Mouse (Mus musculus): ENCODE results near the gene Tmem130. TPM values are rescaled to one million over a fixed set of nuclear protein-coding genes. Genes with fewer than 3 reads are reported as not detected.

The Tmem130 gene
- polyA plus RNA-seq, 1 experiment from 2014 or later: 1.9 TPM

GRCm38 (mm10) chr5:144727119-144727518 lies 34.5 kb downstream of the Tmem130 start:
- H3K4me1 ChIP-seq: peaks cover 9% of the 10 kb centered on the region; the same call in 1 of the 2 replicates
- WGBS: 5% methylated on average over 9 of the region's 9 CpGs
- H3K36me3 ChIP-seq (replicated peaks): no peaks in the 10 kb centered on the region

GRCm38 (mm10) chr5:144725554-144725953 lies 36.1 kb downstream of the Tmem130 start:
- Histone ChIP-seq H3K27me3 (replicated peaks; ENCODE audit: low read depth, poor library complexity, severe bottlenecking) (peaks cover 25% of the 10 kb centered on the region), H3K36me3 (replicated peaks) (no peaks in the 10 kb centered on the region), H3K4me1 (peaks cover 9% of the 10 kb centered on the region; the same call in 1 of the 2 replicates), H3K4me3 (no peak overlapping the region), H3K9me3 (no peaks in the 10 kb centered on the region), H3K27ac (replicated peaks) (no peak overlapping the region)
- DNase-seq (ENCODE audit: low spot score): no peak
- WGBS: 79% methylated on average over 3 of the region's 3 CpGs

More at GRCm38 (mm10) chr5:144727119-144727518, 34.5 kb downstream of the Tmem130 start:
- Histone ChIP-seq H3K27me3 (replicated peaks; ENCODE audit: low read depth, poor library complexity, severe bottlenecking) (peaks cover 25% of the 10 kb centered on the region), H3K4me3 (no peak overlapping the region), H3K9me3 (no peaks in the 10 kb centered on the region), H3K27ac (replicated peaks) (no peak overlapping the region)
- DNase-seq (ENCODE audit: low spot score): peak; percentile 82

GRCm38 (mm10) chr5:144724926-144725325 lies 36.7 kb downstream of the Tmem130 start:
- DNase-seq (ENCODE audit: low spot score): no peak
- Histone ChIP-seq H3K9me3 (no peaks in the 10 kb centered on the region), H3K4me3 (no peak overlapping the region), H3K36me3 (replicated peaks) (no peaks in the 10 kb centered on the region), H3K4me1 (peaks cover 9% of the 10 kb centered on the region; the same call in 1 of the 2 replicates), H3K27me3 (replicated peaks; ENCODE audit: low read depth, poor library complexity, severe bottlenecking) (peaks cover 25% of the 10 kb centered on the region), H3K27ac (replicated peaks) (no peak overlapping the region)
- 44% methylated on average over 2 of the region's 2 CpGs for WGBS

- no peak overlapping the region for H3K4me3 ChIP-seq
- no peak overlapping the region for H3K27ac ChIP-seq (replicated peaks)
- no peaks in the 10 kb centered on the region for H3K36me3 ChIP-seq (replicated peaks)
- DNase-seq (ENCODE audit: low spot score): no peak
- H3K27me3 ChIP-seq (replicated peaks; ENCODE audit: low read depth, poor library complexity, severe bottlenecking): no peaks in the 10 kb centered on the region
- H3K9me3 ChIP-seq: no peaks in the 10 kb centered on the region
- WGBS: 87% methylated on average over 4 of the region's 4 CpGs
- no peaks in the 10 kb centered on the region for H3K4me1 ChIP-seq
Observed at GRCm38 (mm10) chr5:144720281-144720680, 41.3 kb downstream of the Tmem130 start.

- DNase-seq (ENCODE audit: low spot score): no peak
- Histone ChIP-seq H3K36me3 (replicated peaks) (no peaks in the 10 kb centered on the region), H3K27me3 (replicated peaks; ENCODE audit: low read depth, poor library complexity, severe bottlenecking) (no peaks in the 10 kb centered on the region), H3K4me1 (no peaks in the 10 kb centered on the region), H3K4me3 (no peak overlapping the region), H3K9me3 (no peaks in the 10 kb centered on the region), H3K27ac (replicated peaks) (no peak overlapping the region)
- 78% methylated on average over 6 of the region's 6 CpGs for WGBS
Observed at GRCm38 (mm10) chr5:144719781-144720180, 41.8 kb downstream of the Tmem130 start.

- Histone ChIP-seq H3K27me3 (replicated peaks; ENCODE audit: low read depth, poor library complexity, severe bottlenecking) (no peaks in the 10 kb centered on the region), H3K27ac (replicated peaks) (no peak overlapping the region), H3K4me3 (no peak overlapping the region), H3K9me3 (no peaks in the 10 kb centered on the region), H3K4me1 (peaks cover 11% of the 10 kb centered on the region), H3K36me3 (replicated peaks) (no peaks in the 10 kb centered on the region)
- DNase-seq (ENCODE audit: low spot score): no peak
- 80% methylated on average over 6 of the region's 6 CpGs for WGBS
Observed at GRCm38 (mm10) chr5:144717186-144717585, 44.4 kb downstream of the Tmem130 start.

GRCm38 (mm10) chr5:144713371-144713770 lies 48.2 kb downstream of the Tmem130 start:
- H3K4me3 ChIP-seq: no peak overlapping the region
- H3K4me1 ChIP-seq: peaks cover 11% of the 10 kb centered on the region
- H3K9me3 ChIP-seq: no peaks in the 10 kb centered on the region
- H3K36me3 ChIP-seq (replicated peaks): no peaks in the 10 kb centered on the region
- WGBS: 86% methylated on average over 10 of the region's 10 CpGs
- no peaks in the 10 kb centered on the region for H3K27me3 ChIP-seq (replicated peaks; ENCODE audit: low read depth, poor library complexity, severe bottlenecking)
- DNase-seq (ENCODE audit: low spot score): no peak
- no peak overlapping the region for H3K27ac ChIP-seq (replicated peaks)

GRCm38 (mm10) chr5:144707603-144708002 lies 54.0 kb downstream of the Tmem130 start:
- H3K9me3 ChIP-seq: no peaks in the 10 kb centered on the region
- WGBS: 92% methylated on average over 6 of the region's 6 CpGs

GRCm38 (mm10) chr5:144703464-144704368 lies 57.9 kb downstream of the Tmem130 start:
- H3K27ac ChIP-seq (replicated peaks): no peak overlapping the region
- WGBS: 72% methylated on average over 20 of the region's 20 CpGs
- H3K4me3 ChIP-seq: no peak overlapping the region
- no peaks in the 10 kb centered on the region for H3K36me3 ChIP-seq (replicated peaks)
- DNase-seq (ENCODE audit: low spot score): no peak
- peaks cover 5% of the 10 kb centered on the region; the same call in 1 of the 2 replicates for H3K4me1 ChIP-seq
- H3K27me3 ChIP-seq (replicated peaks; ENCODE audit: low read depth, poor library complexity, severe bottlenecking): no peaks in the 10 kb centered on the region
- H3K9me3 ChIP-seq: 0 out of 2 replicates have a peak, but pooled peaks cover 3% of the 10 kb centered on the region

More at GRCm38 (mm10) chr5:144707603-144708002, 54.0 kb downstream of the Tmem130 start:
- no peak overlapping the region for H3K4me3 ChIP-seq
- peaks cover 8% of the 10 kb centered on the region for H3K4me1 ChIP-seq
- DNase-seq (ENCODE audit: low spot score): no peak
- H3K27me3 ChIP-seq (replicated peaks; ENCODE audit: low read depth, poor library complexity, severe bottlenecking): no peaks in the 10 kb centered on the region
- no peaks in the 10 kb centered on the region for H3K36me3 ChIP-seq (replicated peaks)
- H3K27ac ChIP-seq (replicated peaks): no peak overlapping the region

- 72% methylated on average over 8 of the region's 8 CpGs for WGBS
- DNase-seq (ENCODE audit: low spot score): no peak
- no peaks in the 10 kb centered on the region for H3K36me3 ChIP-seq (replicated peaks)
- H3K4me1 ChIP-seq: peaks cover 11% of the 10 kb centered on the region
- no peak overlapping the region for H3K4me3 ChIP-seq
- no peak overlapping the region for H3K27ac ChIP-seq (replicated peaks)
- H3K27me3 ChIP-seq (replicated peaks; ENCODE audit: low read depth, poor library complexity, severe bottlenecking): no peaks in the 10 kb centered on the region
- H3K9me3 ChIP-seq: 0 out of 2 replicates have a peak, but pooled peaks cover 3% of the 10 kb centered on the region
Observed at GRCm38 (mm10) chr5:144695289-144696060, 66.1 kb downstream of the Tmem130 start.

GRCm38 (mm10) chr5:144694161-144694560 lies 67.5 kb downstream of the Tmem130 start:
- Histone ChIP-seq H3K27ac (replicated peaks) (no peak overlapping the region), H3K4me1 (peaks cover 13% of the 10 kb centered on the region), H3K36me3 (replicated peaks) (no peaks in the 10 kb centered on the region), H3K27me3 (replicated peaks; ENCODE audit: low read depth, poor library complexity, severe bottlenecking) (no peaks in the 10 kb centered on the region), H3K4me3 (no peak overlapping the region), H3K9me3 (no peaks in the 10 kb centered on the region)
- WGBS: 78% methylated on average over 4 of the region's 4 CpGs
- peak; percentile 26 for DNase-seq (ENCODE audit: low spot score)

- Histone ChIP-seq H3K4me1 (peaks cover 22% of the 10 kb centered on the region), H3K27ac (replicated peaks) (peak overlapping the region; percentile 41), H3K4me3 (no peak overlapping the region), H3K9me3 (no peaks in the 10 kb centered on the region), H3K36me3 (replicated peaks) (no peaks in the 10 kb centered on the region), H3K27me3 (replicated peaks; ENCODE audit: low read depth, poor library complexity, severe bottlenecking) (no peaks in the 10 kb centered on the region)
- WGBS: 35% methylated on average over 4 of the region's 4 CpGs
- DNase-seq (ENCODE audit: low spot score): peak; percentile 19
Observed at GRCm38 (mm10) chr5:144691421-144691820, 70.2 kb downstream of the Tmem130 start.

Measured in embryonic facial prominence, embryonic 10.5 days (tissue).